Mouse (Mus musculus) kidney, embryonic 14.5 days (tissue): ENCODE data around the gene Plekhf1. TPM values are rescaled to one million over a fixed set of nuclear protein-coding genes. Genes with fewer than 3 reads are reported as not detected.

Experiments
- ATAC-seq: fragments of 200-750 bp; cut with Nextera tagmentation; 2 replicates; pipeline ENCODE4 v1.8.0; 2017; ENCODE audit warnings: moderate number of reproducible peaks, mild to moderate bottlenecking, moderate TSS enrichment, moderate library complexity; ENCODE audit not compliant: low FRiP score, low TSS enrichment
- H3K27ac ChIP-seq: fragments of 300-500 bp; sonication (generic); 2 replicates; pipeline ENCODE4 v1.5.1; 2014; ENCODE audit warnings: low read depth, mild to moderate bottlenecking, low read length, moderate library complexity, mixed read lengths
- H3K27me3 ChIP-seq: fragments of 300-500 bp; sonication (generic); 2 replicates; pipeline ENCODE4 v1.6.1; 2014; ENCODE audit warnings: mild to moderate bottlenecking, low read length; ENCODE audit not compliant: control insufficient read depth, insufficient read depth
- H3K36me3 ChIP-seq: fragments of 300-500 bp; sonication (generic); 2 replicates; pipeline ENCODE4 v1.6.1; 2014; ENCODE audit warnings: low read length, mixed read lengths; ENCODE audit not compliant: control insufficient read depth, insufficient read depth
- H3K4me1 ChIP-seq: fragments of 300-500 bp; sonication (generic); 2 replicates; pipeline ENCODE4 v1.6.1; 2014; ENCODE audit warnings: low read length, mixed read lengths; ENCODE audit not compliant: control insufficient read depth, insufficient read depth
- H3K4me2 ChIP-seq: fragments of 300-500 bp; sonication (generic); replicated peaks from 2 replicates; pipeline ENCODE4 v1.6.1; 2014; ENCODE audit warnings: low read depth, mild to moderate bottlenecking, low read length
- H3K4me3 ChIP-seq: fragments of 300-500 bp; sonication (generic); 2 replicates; pipeline ENCODE4 v1.5.1; 2014; ENCODE audit warnings: mild to moderate bottlenecking, low read length
- H3K9ac ChIP-seq: fragments of 300-500 bp; sonication (generic); 2 replicates; pipeline ENCODE4 v1.6.1; 2014; ENCODE audit warnings: low read depth, mild to moderate bottlenecking, low read length, moderate library complexity
- H3K9me3 ChIP-seq: fragments of 300-500 bp; sonication (generic); 2 replicates; pipeline ENCODE4 v1.6.1; 2016; ENCODE audit warnings: low read length; ENCODE audit not compliant: control insufficient read depth
- WGBS: fragments of 180-500 bp; shearing (Covaris S2); extraction: QIAGEN DNeasy Blood & Tissue Kit; methylation state at CpG from one replicate; pipeline ENCODE4 v1.1.7; 2014; 5-methylcytosine and 5-hydroxymethylcytosine counted together
- polyA plus RNA-seq: library from polyadenylated mRNA; unstranded; fragments of >200 nt; fragmentation: Nextera tagmentation; extraction: Ambion mirVana; gene quantifications from 2 replicates; pipeline ENCODE4 v1.2.1, GENCODE M21; 2014

The Plekhf1 gene
- polyA plus RNA-seq, 1 experiment from 2014 or later, result 4.9 TPM

GRCm38 (mm10) chr7:38184786-38185185 is 43.0 kb downstream of the Plekhf1 start:
- H3K36me3 ChIP-seq, result no peaks in the 10 kb centered on the region
- WGBS, result 90% methylated on average over 6 of the region's 6 CpGs
- H3K4me2 ChIP-seq, result no peak overlapping the region

GRCm38 (mm10) chr7:38184418-38184745 is 43.4 kb downstream of the Plekhf1 start:
- H3K4me3 ChIP-seq, result peak overlapping the region; percentile 58; the same call in 1 of the 2 replicates
- H3K27ac ChIP-seq, result no peak overlapping the region
- WGBS, result 42% methylated on average over 1 of the region's 1 CpGs
- H3K9ac ChIP-seq, result 0 out of 2 replicates have a peak overlapping the region, but pooled peaks have one; percentile 72
- peak overlapping the region; percentile 90 for H3K4me2 ChIP-seq
- no peak for ATAC-seq
- H3K36me3 ChIP-seq, result no peaks in the 10 kb centered on the region
- H3K9me3 ChIP-seq, result no peaks in the 10 kb centered on the region
- no peaks in the 10 kb centered on the region for H3K27me3 ChIP-seq
- H3K4me1 ChIP-seq, result 0 out of 2 replicates have a peak, but pooled peaks cover 3% of the 10 kb centered on the region

More at GRCm38 (mm10) chr7:38184786-38185185, 43.0 kb downstream of the Plekhf1 start:
- Histone ChIP-seq H3K9me3 (no peaks in the 10 kb centered on the region), H3K4me1 (0 out of 2 replicates have a peak, but pooled peaks cover 3% of the 10 kb centered on the region), H3K9ac (no peak overlapping the region), H3K4me3 (no peak overlapping the region), H3K27me3 (no peaks in the 10 kb centered on the region), H3K27ac (no peak overlapping the region)
- no peak for ATAC-seq

- peak overlapping the region; percentile 72 for H3K9ac ChIP-seq
- H3K4me3 ChIP-seq, result peak overlapping the region; percentile 58
- H3K27ac ChIP-seq, result peak overlapping the region; percentile 68
- H3K9me3 ChIP-seq, result no peaks in the 10 kb centered on the region
- peak overlapping the region; percentile 90 for H3K4me2 ChIP-seq
- H3K36me3 ChIP-seq, result no peaks in the 10 kb centered on the region
- peak; percentile 92 for ATAC-seq
- H3K4me1 ChIP-seq, result 0 out of 2 replicates have a peak, but pooled peaks cover 3% of the 10 kb centered on the region
- no peaks in the 10 kb centered on the region for H3K27me3 ChIP-seq
- WGBS, result 6% methylated on average over 29 of the region's 36 CpGs
Observed at GRCm38 (mm10) chr7:38183709-38184417, 44.0 kb downstream of the Plekhf1 start.

GRCm38 (mm10) chr7:38182962-38183687 is 44.7 kb downstream of the Plekhf1 start, which contains the start of gene 1600014C10Rik:
1600014C10Rik (plus strand) TSS chr7:38183217.
- 4% methylated on average over 28 of the region's 28 CpGs for WGBS
- Histone ChIP-seq H3K36me3 (no peaks in the 10 kb centered on the region), H3K4me2 (peak within 1 kb of the TSS; percentile 90), H3K27me3 (no peaks in the 10 kb centered on the region), H3K9ac (peak within 1 kb of the TSS; percentile 72), H3K4me1 (0 out of 2 replicates have a peak, but pooled peaks cover 3% of the 10 kb centered on the region), H3K4me3 (peak within 1 kb of the TSS; percentile 58), H3K27ac (peak within 1 kb of the TSS; percentile 68), H3K9me3 (no peaks in the 10 kb centered on the region)
- peak; percentile 58 for ATAC-seq

- H3K27ac ChIP-seq, result no peak overlapping the region
- H3K4me3 ChIP-seq, result peak overlapping the region; percentile 58; the same call in 1 of the 2 replicates
- no peaks in the 10 kb centered on the region for H3K36me3 ChIP-seq
- peak overlapping the region; percentile 90 for H3K4me2 ChIP-seq
- under 1% methylated on average over 11 of the region's 11 CpGs for WGBS
- H3K27me3 ChIP-seq, result no peaks in the 10 kb centered on the region
- 0 out of 2 replicates have a peak, but pooled peaks cover 3% of the 10 kb centered on the region for H3K4me1 ChIP-seq
- no peaks in the 10 kb centered on the region for H3K9me3 ChIP-seq
- H3K9ac ChIP-seq, result peak overlapping the region; percentile 72; the same call in 1 of the 2 replicates
- ATAC-seq, result peak; percentile 37; the same call in 1 of the 2 replicates
Observed at GRCm38 (mm10) chr7:38182596-38182961, 45.2 kb downstream of the Plekhf1 start.

- 76% methylated on average over 2 of the region's 2 CpGs for WGBS
- no peaks in the 10 kb centered on the region for H3K27me3 ChIP-seq
- H3K4me3 ChIP-seq, result no peak overlapping the region
- no peak for ATAC-seq
- no peak overlapping the region for H3K4me2 ChIP-seq
- H3K27ac ChIP-seq, result no peak overlapping the region
- H3K4me1 ChIP-seq, result 0 out of 2 replicates have a peak, but pooled peaks cover 3% of the 10 kb centered on the region
- no peaks in the 10 kb centered on the region for H3K36me3 ChIP-seq
- no peaks in the 10 kb centered on the region for H3K9me3 ChIP-seq
- no peak overlapping the region for H3K9ac ChIP-seq
Observed at GRCm38 (mm10) chr7:38181366-38181765, 46.5 kb downstream of the Plekhf1 start.

- Histone ChIP-seq H3K9me3 (no peaks in the 10 kb centered on the region), H3K27me3 (no peaks in the 10 kb centered on the region), H3K4me2 (no peak overlapping the region), H3K4me1 (0 out of 2 replicates have a peak, but pooled peaks cover 3% of the 10 kb centered on the region), H3K9ac (no peak overlapping the region), H3K36me3 (no peaks in the 10 kb centered on the region), H3K4me3 (no peak overlapping the region), H3K27ac (no peak overlapping the region)
- WGBS, result 70% methylated on average over 3 of the region's 3 CpGs
- no peak for ATAC-seq
Observed at GRCm38 (mm10) chr7:38179896-38180295, 47.9 kb downstream of the Plekhf1 start.

- ATAC-seq, result no peak
- no peak overlapping the region for H3K4me3 ChIP-seq
- no peaks in the 10 kb centered on the region for H3K9me3 ChIP-seq
- no peaks in the 10 kb centered on the region for H3K4me1 ChIP-seq
- no peaks in the 10 kb centered on the region for H3K36me3 ChIP-seq
- no peak overlapping the region for H3K27ac ChIP-seq
- peaks cover 3% of the 10 kb centered on the region; the same call in 1 of the 2 replicates for H3K27me3 ChIP-seq
- H3K4me2 ChIP-seq, result no peak overlapping the region
- 70% methylated on average over 3 of the region's 3 CpGs for WGBS
- H3K9ac ChIP-seq, result no peak overlapping the region
Observed at GRCm38 (mm10) chr7:38176056-38176455, 51.8 kb downstream of the Plekhf1 start.
